Mouse (Mus musculus) gastrocnemius, adult 8-10 months (tissue): ENCODE measurements around the gene 5430427O19Rik. TPM values are rescaled to one million over a fixed set of nuclear protein-coding genes. Genes with fewer than 3 reads are reported as not detected.

ENCODE experiments used
- DNase-seq, 2 experiments: peaks; one replicate each; pipeline ENCODE4 v3.0.0; 2022; ENCODE audit warnings: low spot score in 2 of 2
- total RNA-seq, 4 experiments: library from RNA; stranded (reverse); gene quantifications; 2 replicates each; pipeline ENCODE4 v1.2.4; 2022

Gene 5430427O19Rik
- total RNA-seq: under 1 TPM in 3 of 4 experiments, not detected in 1; 0.07 to 0.24 (median 0.07) TPM

DNA sequence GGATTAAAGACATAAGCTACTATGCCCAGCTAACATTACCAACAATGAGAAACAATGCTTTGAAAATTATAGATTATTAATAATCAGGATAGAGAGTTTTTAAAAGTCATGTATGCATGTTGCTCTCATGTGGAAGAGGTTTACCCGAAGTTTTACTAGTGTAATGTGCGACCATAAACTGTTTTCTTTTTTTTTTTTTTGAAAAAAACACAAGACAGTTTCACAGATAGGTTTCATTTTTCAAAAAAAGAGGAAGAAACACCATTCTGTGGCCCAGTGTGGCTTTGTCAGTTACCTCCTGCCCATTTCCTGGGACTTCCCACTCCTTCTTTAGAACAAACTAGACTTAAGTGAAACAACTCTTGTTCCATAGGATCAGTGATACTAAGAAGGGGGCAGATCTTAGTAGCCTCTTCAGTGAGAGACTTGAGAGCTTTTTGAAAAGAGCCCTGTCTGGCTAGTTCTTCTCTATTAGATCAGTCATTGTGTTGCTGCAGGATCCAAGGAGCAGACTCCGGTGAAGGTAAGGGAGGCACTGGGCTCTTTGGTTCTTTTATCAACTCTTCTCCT is at the start of gene 5430427O19Rik:
Gene 5430427O19Rik, plus strand, starts transcription at position 441 of the 570 bp plus-strand sequence.
- DNase-seq: no peak

DNA sequence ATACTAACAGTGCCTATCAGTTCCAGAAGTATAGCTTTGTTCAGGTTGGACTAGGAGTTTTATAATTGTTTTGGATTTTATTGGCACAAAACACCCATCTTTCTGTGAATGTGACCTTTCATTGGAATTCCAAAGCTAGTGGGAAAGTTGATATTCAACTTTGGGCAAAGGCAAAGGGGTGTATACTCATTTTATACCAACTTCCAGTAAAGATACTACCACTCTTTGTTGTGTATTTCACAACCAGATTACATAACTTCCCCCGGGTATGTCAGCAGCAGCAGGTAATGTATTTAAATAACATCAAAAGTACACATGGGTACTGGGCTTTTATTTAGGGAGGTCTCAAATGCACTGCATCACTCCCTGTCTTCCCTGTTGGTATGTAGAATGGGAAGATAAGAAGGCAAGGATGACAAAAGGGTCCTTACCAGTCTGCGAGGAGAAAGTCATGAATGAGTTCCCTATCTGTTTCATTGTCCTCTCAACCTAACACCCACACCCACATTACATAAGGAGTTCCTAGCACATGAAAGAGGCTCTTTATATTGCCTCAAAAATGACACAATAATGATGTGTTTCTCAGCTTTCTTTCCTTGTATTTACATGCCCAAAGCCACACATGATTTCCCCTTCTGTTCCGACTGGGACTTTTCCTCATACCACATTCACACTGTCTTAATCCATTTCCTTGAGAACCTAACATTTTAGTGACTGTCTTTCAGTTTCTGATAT is 42.3 kb upstream of the 5430427O19Rik start:
- no peak for DNase-seq

DNA sequence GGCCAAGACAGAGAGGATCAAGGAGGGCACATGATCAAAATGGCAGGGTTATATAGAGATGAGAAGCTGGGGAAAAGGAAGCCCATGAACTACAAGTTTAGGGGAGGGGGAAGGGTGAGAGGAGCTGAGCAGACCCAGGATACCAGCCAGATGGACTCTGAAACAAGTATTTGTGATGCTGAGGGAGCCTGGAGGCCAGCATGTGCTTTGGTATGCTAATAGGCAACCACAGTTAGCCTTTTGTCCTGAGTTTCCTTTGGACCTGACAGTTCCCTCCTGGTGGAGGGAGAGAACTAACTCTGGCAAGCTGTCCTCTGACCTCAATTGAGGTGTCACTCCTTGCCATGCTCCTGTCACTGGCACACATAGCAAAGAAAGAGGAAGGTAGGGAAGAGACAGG is 41.2 kb upstream of the 5430427O19Rik start:
- DNase-seq: no peak

DNA sequence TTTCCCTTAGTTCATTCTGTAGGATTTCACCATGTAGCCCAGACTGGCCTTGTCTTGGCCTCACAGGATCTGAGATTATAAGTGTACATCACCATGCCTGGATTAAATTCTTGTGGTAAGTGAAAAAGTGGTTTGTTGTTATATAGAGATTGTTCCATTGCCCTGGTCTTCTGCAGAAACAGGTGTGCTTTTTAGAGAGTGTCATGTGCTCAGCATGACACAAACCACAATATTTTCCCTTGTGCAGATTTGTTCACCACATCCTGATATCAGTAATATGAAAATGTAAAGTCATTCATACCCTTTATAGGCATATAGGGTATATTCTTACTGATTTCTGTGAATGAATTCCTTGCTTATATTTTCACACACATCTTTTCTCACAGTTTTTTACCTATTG is 31.0 kb upstream of the 5430427O19Rik start:
- no peak for DNase-seq

DNA sequence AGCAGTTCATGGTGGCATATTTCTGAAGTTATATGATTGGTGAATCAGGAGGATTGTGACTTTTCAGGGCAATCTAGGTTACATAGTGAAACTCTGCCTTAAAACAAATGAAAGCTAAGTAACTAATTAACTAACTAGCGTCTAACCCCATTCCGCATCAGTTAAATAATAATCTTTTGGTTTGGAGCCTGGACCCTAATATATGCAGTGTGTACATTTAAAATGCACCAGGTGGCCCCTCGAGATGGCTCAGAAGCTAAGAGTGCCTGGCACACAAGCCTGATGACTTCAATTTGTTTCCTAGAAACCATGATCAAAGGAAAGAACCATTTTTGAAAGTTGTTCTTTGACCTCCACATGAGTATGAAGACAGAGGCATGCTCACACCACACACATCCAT is 14.2 kb upstream of the 5430427O19Rik start:
- DNase-seq: no peak

DNA sequence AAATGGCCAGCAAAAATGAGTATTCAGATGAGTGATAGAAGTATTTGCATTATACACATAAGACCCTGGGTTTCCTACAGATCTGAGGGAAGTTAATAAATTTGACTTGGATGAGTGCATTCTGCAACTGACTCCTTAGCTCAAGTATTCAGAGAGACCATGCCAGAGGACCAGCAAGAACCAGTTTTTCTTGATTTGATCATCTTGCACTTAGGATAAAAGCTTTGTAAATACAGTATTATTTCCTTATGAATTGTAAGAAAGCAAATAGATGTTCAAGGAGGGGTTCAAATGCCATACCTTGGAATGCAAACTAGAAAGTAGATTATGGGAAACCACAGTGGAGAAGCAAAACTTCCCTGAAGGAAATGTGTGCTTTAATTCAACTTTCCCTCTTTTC is 13.0 kb upstream of the 5430427O19Rik start:
- DNase-seq: no peak

DNA sequence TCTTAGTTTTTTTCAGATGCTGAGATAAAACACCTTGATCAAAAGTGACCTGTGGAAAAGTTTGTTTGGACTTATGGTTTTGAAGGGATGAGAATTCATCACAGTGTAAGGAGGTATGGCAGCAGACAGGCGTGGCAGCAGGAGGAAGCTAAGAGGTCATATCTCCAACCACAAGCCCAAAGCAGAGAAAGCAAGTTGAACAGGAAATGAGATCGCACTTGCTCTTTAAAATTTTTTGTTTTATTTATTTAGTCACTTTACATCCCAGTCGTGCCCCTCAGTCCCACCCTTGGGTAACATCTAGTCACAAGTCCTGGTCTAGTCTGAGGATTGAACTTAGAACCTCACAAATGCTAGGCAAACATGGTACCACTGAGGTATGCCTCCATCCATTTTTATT is 2.1 kb upstream of the 5430427O19Rik start:
- no peak for DNase-seq

DNA sequence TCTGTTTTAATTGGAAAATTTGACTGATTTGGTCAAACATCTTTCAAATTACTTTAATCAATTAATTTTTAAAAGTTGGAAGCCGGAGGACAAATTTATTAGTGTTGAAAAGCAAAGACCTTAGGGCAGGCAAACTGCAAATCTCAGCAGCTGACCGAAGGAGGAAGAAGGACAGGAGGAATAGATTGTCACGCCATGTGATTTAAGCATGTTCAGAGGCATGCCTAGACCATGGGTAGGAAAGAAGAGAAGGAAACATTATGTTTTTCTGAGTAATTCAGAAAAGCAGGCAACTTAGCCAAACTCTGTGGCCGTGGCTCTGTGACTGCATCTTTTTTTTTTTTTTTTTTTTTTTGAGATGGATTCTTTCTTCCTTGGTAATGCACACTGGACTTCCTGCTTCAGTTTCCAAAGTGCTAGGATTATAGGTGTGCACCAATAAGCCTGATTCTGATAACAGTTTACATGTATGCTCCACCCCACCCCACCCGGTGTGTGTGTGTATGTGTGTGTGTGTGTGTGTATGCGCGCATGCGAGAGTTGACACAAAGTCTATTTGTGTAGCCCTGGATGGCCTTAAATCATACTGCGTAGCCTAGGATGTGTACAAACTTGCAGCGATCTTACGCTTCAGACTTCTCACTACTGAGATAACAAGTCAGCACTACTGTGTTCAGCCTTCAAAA is 1.4 kb downstream of the 5430427O19Rik start:
- DNase-seq: no peak

DNA sequence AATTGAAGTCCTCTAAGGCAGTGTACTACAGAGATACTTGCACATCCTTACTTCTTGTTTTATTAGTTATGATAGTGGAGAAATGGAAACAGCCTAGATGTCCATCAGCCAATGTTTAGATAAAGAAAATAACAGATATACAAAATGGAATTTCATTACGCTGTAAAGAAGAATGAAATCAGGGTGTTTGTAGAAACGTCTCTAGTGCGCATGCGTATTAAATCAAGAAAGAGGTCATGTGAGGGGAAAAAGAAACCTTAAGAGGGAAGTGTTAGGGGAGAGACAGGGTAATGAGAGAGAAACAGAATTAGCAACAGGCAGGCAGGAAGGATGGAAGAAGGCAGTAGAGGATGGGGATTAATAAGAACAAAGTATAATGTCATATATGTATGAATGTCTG is 4.2 kb downstream of the 5430427O19Rik start:
- no peak for DNase-seq

DNA sequence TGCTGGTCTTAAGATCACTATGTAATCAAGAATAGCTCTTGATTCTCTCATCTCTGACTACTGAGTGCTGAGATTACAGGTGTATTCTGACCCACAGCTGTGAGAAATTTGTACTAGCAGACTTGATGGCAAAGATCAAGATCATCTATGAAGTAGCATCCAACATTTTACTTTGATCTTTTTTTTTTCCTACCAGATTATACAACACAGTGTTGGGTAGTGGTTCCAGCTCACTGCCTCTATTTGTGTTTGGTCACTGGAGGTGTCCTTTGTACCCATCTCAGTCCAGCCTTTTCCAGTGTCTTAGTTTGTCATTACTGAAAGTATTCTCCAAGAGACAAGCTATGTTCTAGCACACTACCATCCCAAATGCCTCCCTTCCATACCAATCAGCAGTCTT is 5.8 kb downstream of the 5430427O19Rik start:
- DNase-seq: no peak

DNA sequence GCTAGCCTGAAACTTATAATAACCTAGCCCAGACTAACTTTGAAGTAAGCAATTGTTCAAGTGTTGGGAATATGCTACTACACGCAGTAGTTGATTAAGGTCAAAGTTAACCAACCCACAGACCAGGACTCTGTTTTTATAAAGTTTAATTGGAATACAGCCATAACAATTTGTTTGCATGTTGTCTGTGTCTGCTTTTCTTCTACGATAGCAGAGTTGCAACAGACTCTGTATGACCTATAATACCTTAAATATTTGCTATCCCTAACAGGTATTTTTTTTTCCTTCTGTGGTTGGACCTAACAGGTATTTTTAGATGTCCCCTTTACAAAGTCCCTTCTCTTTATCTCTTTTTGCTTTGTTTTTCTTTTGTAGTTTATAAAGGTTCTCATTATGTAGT is 7.6 kb downstream of the 5430427O19Rik start:
- no peak for DNase-seq

DNA sequence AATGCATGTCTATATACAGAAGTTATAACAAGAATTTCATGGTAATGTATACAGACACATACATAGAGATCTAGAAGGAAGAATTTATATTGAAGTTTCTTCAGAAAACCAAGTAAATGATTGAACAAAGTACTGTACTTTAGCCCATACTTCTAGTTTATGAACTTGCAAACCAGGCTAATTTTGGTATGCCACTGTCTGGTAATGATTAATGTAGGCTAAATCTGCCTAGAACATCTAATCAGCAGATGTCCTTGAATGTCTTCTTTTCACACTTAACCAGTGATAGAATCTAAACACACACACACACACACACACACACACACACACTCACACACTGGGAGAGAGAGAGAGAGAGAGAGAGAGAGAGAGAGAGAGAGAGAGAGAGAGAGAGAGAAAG is 8.1 kb downstream of the 5430427O19Rik start:
- no peak for DNase-seq

DNA sequence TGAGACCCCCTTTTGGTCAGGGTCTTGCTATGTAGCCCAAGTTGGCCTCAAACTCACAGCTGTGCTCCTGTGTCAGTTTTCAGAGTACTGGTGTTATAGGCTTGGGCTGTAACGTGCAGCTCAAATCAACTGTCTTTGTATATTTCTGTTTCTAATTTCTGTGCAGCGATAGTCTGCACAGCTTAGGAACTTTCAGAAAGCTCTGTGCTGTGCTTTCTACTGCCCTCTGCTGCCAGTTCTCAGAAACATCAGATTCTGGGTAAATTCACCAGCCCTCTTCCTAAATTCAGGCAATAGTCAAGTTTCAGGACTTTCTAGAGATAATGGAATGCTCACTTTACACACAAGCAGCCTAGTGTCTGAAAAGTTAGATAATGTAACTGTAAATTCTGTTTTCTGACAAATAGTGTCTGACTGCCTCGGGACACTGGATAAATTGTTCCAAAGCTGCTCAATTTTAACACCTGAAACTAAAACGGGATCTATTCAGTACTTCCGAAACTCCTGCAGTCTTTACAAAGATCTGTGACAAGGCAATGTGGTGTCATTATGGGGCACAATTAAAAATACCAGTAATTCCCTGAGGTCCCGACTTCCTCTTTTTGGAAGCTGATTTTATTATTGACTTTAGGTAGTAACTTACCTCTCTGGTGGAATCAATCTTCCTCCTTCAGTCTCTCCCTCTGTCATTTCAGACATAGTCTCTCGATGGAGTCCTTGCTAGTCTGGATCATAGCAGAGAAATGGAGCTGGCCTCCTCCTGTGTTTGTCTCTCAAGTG is 9.2 kb downstream of the 5430427O19Rik start:
- DNase-seq: no peak

DNA sequence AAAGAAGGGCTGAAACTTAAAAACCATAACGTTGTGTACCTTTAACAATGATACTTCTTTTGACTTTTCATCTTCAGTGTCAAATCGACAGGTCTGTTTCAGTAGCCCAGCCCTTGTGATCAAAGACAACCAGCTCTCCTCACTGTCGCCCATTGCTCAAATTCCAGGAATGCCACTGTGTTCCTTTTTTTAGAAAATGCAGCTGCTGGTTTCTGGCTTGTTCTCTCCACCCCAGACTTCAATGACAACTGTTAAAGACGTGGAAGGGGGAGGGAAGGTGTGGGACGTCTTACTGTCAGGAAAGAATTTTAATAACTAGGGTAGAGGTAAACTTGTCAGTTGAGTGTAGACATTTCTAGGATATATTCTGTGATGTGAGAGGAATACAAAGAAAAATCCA is 16.5 kb downstream of the 5430427O19Rik start:
- no peak for DNase-seq

DNA sequence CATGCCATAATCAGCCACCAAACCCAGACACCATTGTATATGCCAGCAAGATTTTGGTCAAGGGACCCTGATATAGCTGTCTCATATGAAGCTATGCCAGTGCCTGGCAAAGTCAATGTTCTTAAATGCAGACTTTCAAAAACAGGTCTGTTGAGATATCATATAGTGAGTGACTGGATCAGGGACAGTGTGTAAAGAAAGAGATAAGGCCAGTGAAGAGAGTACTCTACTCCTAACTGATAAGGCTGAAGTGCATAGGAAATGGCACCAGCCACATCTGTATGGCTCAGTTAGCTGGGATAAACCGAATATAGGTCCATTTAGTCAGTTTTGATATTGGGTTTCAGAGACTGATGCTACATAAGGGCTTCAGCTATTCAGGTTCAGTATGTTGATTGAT is 31.0 kb downstream of the 5430427O19Rik start:
- DNase-seq: no peak

DNA sequence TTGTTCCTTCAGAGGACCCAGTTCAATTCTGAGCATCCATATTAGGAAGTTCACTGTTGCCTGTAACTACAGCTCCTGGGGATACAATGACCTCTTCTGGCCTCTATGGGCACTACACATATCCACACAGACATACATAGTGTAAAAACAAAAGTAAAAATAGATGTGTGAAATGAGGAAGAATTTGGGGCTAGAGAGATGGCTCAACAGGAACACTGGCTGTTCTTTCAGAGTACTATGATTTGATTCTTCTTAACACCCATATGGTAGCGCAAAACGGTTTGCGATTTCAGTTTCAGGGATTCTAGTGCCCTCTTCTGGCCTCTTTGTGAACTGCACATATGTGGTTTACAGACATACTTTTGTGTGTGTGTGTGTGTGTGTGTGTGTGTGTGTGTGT is 48.9 kb downstream of the 5430427O19Rik start:
- DNase-seq: no peak

DNA sequence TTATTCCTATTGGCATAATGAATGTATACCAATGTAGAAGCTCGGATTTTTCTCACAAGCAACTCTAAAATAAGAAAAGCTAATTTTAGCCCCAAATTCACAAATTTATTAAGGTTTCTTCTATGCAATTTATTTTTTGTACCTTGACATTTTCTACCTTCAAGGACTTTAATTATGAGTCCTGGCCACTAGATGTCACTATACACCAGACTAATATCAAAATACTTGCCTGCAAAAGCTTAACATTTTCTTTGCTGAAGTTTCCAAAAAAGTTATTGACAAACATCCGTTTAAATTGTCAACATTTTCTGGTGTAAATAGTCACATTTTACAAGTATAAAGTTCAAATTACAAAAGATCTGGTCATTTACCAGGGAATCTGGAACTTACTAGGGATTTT is 62.8 kb downstream of the 5430427O19Rik start:
- no peak for DNase-seq

Other genes with a start within 250 kb of the 5430427O19Rik start
- 1 to 10 TPM in 3 of 4 experiments, under 1 TPM in 1; 0.89 to 2.2 (median 1.2) TPM for gene Gk, start 93.5 kb upstream of the 5430427O19Rik start, total RNA-seq
- not detected for gene Samt3, start 173.8 kb downstream of the 5430427O19Rik start, total RNA-seq